Mouse (Mus musculus): ENCODE results near the gene Tctex1d2. TPM values are rescaled to one million over a fixed set of nuclear protein-coding genes. Genes with fewer than 3 reads are reported as not detected.
"Not testable (repeated sequence)": the region's sequence is repeated elsewhere in the genome, so short reads cannot be mapped to it uniquely, and the experiment has no call there.

Gene Tctex1d2
- polyA plus RNA-seq, 1 experiment: 13.9 TPM

GRCm38 (mm10) chr16:32434066-32434465 lies 14.6 kb downstream of the Tctex1d2 start:
- WGBS: 2% methylated on average over 6 of the region's 6 CpGs
- peaks cover 2% of the 10 kb centered on the region; the same call in 1 of the 2 replicates for H3K4me1 ChIP-seq (ENCODE audit: control insufficient read depth, insufficient read depth, low read length)
- TF ChIP-seq CTCF (IDR thresholded peaks at IDR 0.05; ENCODE audit: control insufficient read depth, insufficient read depth, low read length): no peak
- no peak for TF ChIP-seq POLR2A (IDR thresholded peaks at IDR 0.05; ENCODE audit: borderline replicate concordance, control insufficient read depth, low read depth, low read length)
- no peak overlapping the region for H3K27ac ChIP-seq (ENCODE audit: control insufficient read depth, insufficient read depth, low read depth, low read length, poor library complexity)
- H3K4me3 ChIP-seq (replicated peaks; ENCODE audit: control insufficient read depth, low read depth, low read length): no peak overlapping the region

- Histone ChIP-seq H3K27ac (ENCODE audit: control insufficient read depth, insufficient read depth, low read depth, low read length, poor library complexity) (no peak overlapping the region), H3K4me3 (replicated peaks; ENCODE audit: control insufficient read depth, low read depth, low read length) (no peak overlapping the region), H3K4me1 (ENCODE audit: control insufficient read depth, insufficient read depth, low read length) (peaks cover 2% of the 10 kb centered on the region; the same call in 1 of the 2 replicates)
- TF ChIP-seq POLR2A (IDR thresholded peaks at IDR 0.05; ENCODE audit: borderline replicate concordance, control insufficient read depth, low read depth, low read length): no peak
- no peak for TF ChIP-seq CTCF (IDR thresholded peaks at IDR 0.05; ENCODE audit: control insufficient read depth, insufficient read depth, low read length)
These were observed 15.2 kb downstream of the Tctex1d2 start for GRCm38 (mm10) chr16:32434691-32435090.

GRCm38 (mm10) chr16:32436657-32437056 lies 17.2 kb downstream of the Tctex1d2 start:
- TF ChIP-seq POLR2A (IDR thresholded peaks at IDR 0.05; ENCODE audit: borderline replicate concordance, control insufficient read depth, low read depth, low read length): no peak
- TF ChIP-seq CTCF (IDR thresholded peaks at IDR 0.05; ENCODE audit: control insufficient read depth, insufficient read depth, low read length): no peak
- Histone ChIP-seq H3K4me3 (replicated peaks; ENCODE audit: control insufficient read depth, low read depth, low read length) (no peak overlapping the region), H3K4me1 (ENCODE audit: control insufficient read depth, insufficient read depth, low read length) (peaks cover 2% of the 10 kb centered on the region), H3K27ac (ENCODE audit: control insufficient read depth, insufficient read depth, low read depth, low read length, poor library complexity) (no peak overlapping the region)
- WGBS: 12% methylated on average over 1 of the region's 1 CpGs

GRCm38 (mm10) chr16:32437266-32437665 lies 17.8 kb downstream of the Tctex1d2 start:
- H3K4me3 ChIP-seq (replicated peaks; ENCODE audit: control insufficient read depth, low read depth, low read length): no peak overlapping the region
- peaks cover 2% of the 10 kb centered on the region for H3K4me1 ChIP-seq (ENCODE audit: control insufficient read depth, insufficient read depth, low read length)
- H3K27ac ChIP-seq (ENCODE audit: control insufficient read depth, insufficient read depth, low read depth, low read length, poor library complexity): no peak overlapping the region
- WGBS: 89% methylated on average over 1 of the region's 1 CpGs
- no peak for TF ChIP-seq POLR2A (IDR thresholded peaks at IDR 0.05; ENCODE audit: borderline replicate concordance, control insufficient read depth, low read depth, low read length)
- no peak for TF ChIP-seq CTCF (IDR thresholded peaks at IDR 0.05; ENCODE audit: control insufficient read depth, insufficient read depth, low read length)

- no peak overlapping the region for H3K4me3 ChIP-seq (replicated peaks; ENCODE audit: control insufficient read depth, low read depth, low read length)
- WGBS: 93% methylated on average over 3 of the region's 3 CpGs
- no peak overlapping the region for H3K27ac ChIP-seq (ENCODE audit: control insufficient read depth, insufficient read depth, low read depth, low read length, poor library complexity)
- peaks cover 2% of the 10 kb centered on the region for H3K4me1 ChIP-seq (ENCODE audit: control insufficient read depth, insufficient read depth, low read length)
- TF ChIP-seq CTCF (IDR thresholded peaks at IDR 0.05; ENCODE audit: control insufficient read depth, insufficient read depth, low read length) (no peak), POLR2A (IDR thresholded peaks at IDR 0.05; ENCODE audit: borderline replicate concordance, control insufficient read depth, low read depth, low read length) (no peak)
These were observed 21.9 kb downstream of the Tctex1d2 start for GRCm38 (mm10) chr16:32441432-32441831.

GRCm38 (mm10) chr16:32444615-32445014 lies 25.1 kb downstream of the Tctex1d2 start:
- H3K4me3 ChIP-seq (replicated peaks; ENCODE audit: control insufficient read depth, low read depth, low read length); H3K27ac ChIP-seq (ENCODE audit: control insufficient read depth, insufficient read depth, low read depth, low read length, poor library complexity); H3K4me1 ChIP-seq (ENCODE audit: control insufficient read depth, insufficient read depth, low read length): not testable (repeated sequence)
- WGBS: 50% methylated on average over 3 of the region's 3 CpGs

- H3K4me3 ChIP-seq (replicated peaks; ENCODE audit: control insufficient read depth, low read depth, low read length): no peak overlapping the region
- 90% methylated on average over 1 of the region's 1 CpGs for WGBS
- H3K27ac ChIP-seq (ENCODE audit: control insufficient read depth, insufficient read depth, low read depth, low read length, poor library complexity): no peak overlapping the region
- peaks cover 2% of the 10 kb centered on the region for H3K4me1 ChIP-seq (ENCODE audit: control insufficient read depth, insufficient read depth, low read length)
- TF ChIP-seq POLR2A (IDR thresholded peaks at IDR 0.05; ENCODE audit: borderline replicate concordance, control insufficient read depth, low read depth, low read length) (no peak), CTCF (IDR thresholded peaks at IDR 0.05; ENCODE audit: control insufficient read depth, insufficient read depth, low read length) (no peak)
These were observed 26.1 kb downstream of the Tctex1d2 start for GRCm38 (mm10) chr16:32445558-32445957.

- TF ChIP-seq POLR2A (IDR thresholded peaks at IDR 0.05; ENCODE audit: borderline replicate concordance, control insufficient read depth, low read depth, low read length) (no peak), CTCF (IDR thresholded peaks at IDR 0.05; ENCODE audit: control insufficient read depth, insufficient read depth, low read length) (no peak)
- 77% methylated on average over 2 of the region's 2 CpGs for WGBS
- Histone ChIP-seq H3K27ac (ENCODE audit: control insufficient read depth, insufficient read depth, low read depth, low read length, poor library complexity) (no peak overlapping the region), H3K4me1 (ENCODE audit: control insufficient read depth, insufficient read depth, low read length) (peaks cover 2% of the 10 kb centered on the region; the same call in 1 of the 2 replicates), H3K4me3 (replicated peaks; ENCODE audit: control insufficient read depth, low read depth, low read length) (no peak overlapping the region)
These were observed 27.1 kb downstream of the Tctex1d2 start for GRCm38 (mm10) chr16:32446563-32447138.

GRCm38 (mm10) chr16:32449665-32450064 lies 30.2 kb downstream of the Tctex1d2 start:
- Histone ChIP-seq H3K4me3 (replicated peaks; ENCODE audit: control insufficient read depth, low read depth, low read length) (peak overlapping the region; percentile 6), H3K4me1 (ENCODE audit: control insufficient read depth, insufficient read depth, low read length) (peaks cover 2% of the 10 kb centered on the region; the same call in 1 of the 2 replicates), H3K27ac (ENCODE audit: control insufficient read depth, insufficient read depth, low read depth, low read length, poor library complexity) (peak overlapping the region; percentile 58)
- TF ChIP-seq POLR2A (IDR thresholded peaks at IDR 0.05; ENCODE audit: borderline replicate concordance, control insufficient read depth, low read depth, low read length) (no peak), CTCF (IDR thresholded peaks at IDR 0.05; ENCODE audit: control insufficient read depth, insufficient read depth, low read length) (no peak)
- WGBS: 59% methylated on average over 3 of the region's 3 CpGs

All from bone marrow, adult 2 months (tissue).